Mouse (Mus musculus) naive thymus-derived CD4-positive, alpha-beta T cell, adult 2 months (primary cell): ENCODE results near the gene Sympk.

Experiments used
- DNase-seq: peaks from one replicate; pipeline ENCODE4 v3.0.0-alpha.2; 2011; ENCODE audit warnings: low read depth

The Sympk gene

GRCm38 (mm10) chr7:19052345-19053135 lies 28.4 kb downstream of the Sympk start:
- no peak for DNase-seq

GRCm38 (mm10) chr7:19053136-19053532 lies 29.0 kb downstream of the Sympk start:
- no peak for DNase-seq

- DNase-seq, result no peak
These were observed 30.0 kb downstream of the Sympk start, which contains the start of gene Rsph6a for GRCm38 (mm10) chr7:19054047-19054776. Gene Rsph6a, plus strand, starts transcription at chr7:19054690.

GRCm38 (mm10) chr7:19054777-19055076 lies 30.6 kb downstream of the Sympk start:
- no peak for DNase-seq

GRCm38 (mm10) chr7:19055108-19055507 lies 30.9 kb downstream of the Sympk start:
- no peak for DNase-seq

- DNase-seq, result no peak
These were observed 33.2 kb downstream of the Sympk start for GRCm38 (mm10) chr7:19057405-19057804.

- DNase-seq, result no peak
These were observed 41.7 kb downstream of the Sympk start for GRCm38 (mm10) chr7:19065896-19066295.

- DNase-seq, result peak; percentile 25
These were observed 42.9 kb downstream of the Sympk start for GRCm38 (mm10) chr7:19067063-19067462.

- DNase-seq, result no peak
These were observed 43.8 kb downstream of the Sympk start for GRCm38 (mm10) chr7:19067935-19068334.

GRCm38 (mm10) chr7:19068707-19069106 lies 44.5 kb downstream of the Sympk start:
- peak; percentile 92 for DNase-seq

GRCm38 (mm10) chr7:19069500-19069899 lies 45.3 kb downstream of the Sympk start:
- DNase-seq, result peak; percentile 59

- DNase-seq, result peak; percentile 26
These were observed 46.8 kb downstream of the Sympk start for GRCm38 (mm10) chr7:19071024-19071423.

GRCm38 (mm10) chr7:19073504-19073903 lies 49.3 kb downstream of the Sympk start:
- DNase-seq, result peak; percentile 60

GRCm38 (mm10) chr7:19074494-19074893 lies 50.3 kb downstream of the Sympk start:
- DNase-seq, result no peak

GRCm38 (mm10) chr7:19075231-19075630 lies 51.1 kb downstream of the Sympk start:
- peak; percentile 30 for DNase-seq

- DNase-seq, result peak; percentile 57
These were observed 51.8 kb downstream of the Sympk start, which contains the start of gene Dmwd for GRCm38 (mm10) chr7:19075723-19076585. Gene Dmwd, plus strand, starts transcription at chr7:19076227.

GRCm38 (mm10) chr7:19076586-19076991 lies 52.4 kb downstream of the Sympk start:
- peak; percentile 35 for DNase-seq

GRCm38 (mm10) chr7:19077761-19078160 lies 53.6 kb downstream of the Sympk start:
- DNase-seq, result peak; percentile 76

GRCm38 (mm10) chr7:19078732-19079131 lies 54.6 kb downstream of the Sympk start:
- DNase-seq, result peak; percentile 24

GRCm38 (mm10) chr7:19080451-19080950 lies 56.3 kb downstream of the Sympk start:
- peak; percentile 8 for DNase-seq

GRCm38 (mm10) chr7:19082171-19082570 lies 58.0 kb downstream of the Sympk start:
- no peak for DNase-seq

- peak; percentile 16 for DNase-seq
These were observed 58.9 kb downstream of the Sympk start for GRCm38 (mm10) chr7:19083096-19083495.
